Mouse (Mus musculus): ENCODE data around the gene Gdf7.

Gdf7 gene

DNA sequence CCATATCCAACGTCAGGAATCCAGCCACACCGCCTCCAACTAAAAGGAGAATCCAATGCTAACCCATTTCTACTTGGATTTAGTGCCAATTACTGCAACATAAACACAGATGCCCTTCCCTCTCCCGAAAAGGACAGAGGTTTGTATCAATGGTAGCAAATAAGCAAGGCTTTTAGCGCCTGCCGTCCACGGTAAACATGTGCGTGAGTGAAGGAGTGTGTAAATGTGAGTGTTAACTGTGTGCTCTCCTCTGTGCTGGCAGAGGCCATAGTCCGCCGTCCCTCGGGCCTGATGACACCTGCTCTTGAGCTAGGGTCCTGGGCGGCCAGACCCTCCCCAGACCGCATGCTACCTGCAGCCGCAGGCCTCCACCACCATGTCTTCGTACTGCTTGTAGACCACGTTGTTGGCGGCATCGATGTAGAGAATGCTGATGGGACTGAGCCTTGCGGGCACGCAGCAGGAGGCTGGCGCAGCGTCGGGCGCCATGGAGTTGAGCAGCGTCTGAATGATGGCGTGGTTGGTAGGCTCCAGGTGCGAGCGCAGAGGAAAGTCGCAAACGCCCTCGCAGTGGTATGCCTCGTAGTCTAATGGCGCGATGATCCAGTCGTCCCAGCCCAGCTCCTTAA is 4.1 kb downstream of the Gdf7 start:
- no peak for DNase-seq (ENCODE audit: low spot score in 2 of 2)

DNA sequence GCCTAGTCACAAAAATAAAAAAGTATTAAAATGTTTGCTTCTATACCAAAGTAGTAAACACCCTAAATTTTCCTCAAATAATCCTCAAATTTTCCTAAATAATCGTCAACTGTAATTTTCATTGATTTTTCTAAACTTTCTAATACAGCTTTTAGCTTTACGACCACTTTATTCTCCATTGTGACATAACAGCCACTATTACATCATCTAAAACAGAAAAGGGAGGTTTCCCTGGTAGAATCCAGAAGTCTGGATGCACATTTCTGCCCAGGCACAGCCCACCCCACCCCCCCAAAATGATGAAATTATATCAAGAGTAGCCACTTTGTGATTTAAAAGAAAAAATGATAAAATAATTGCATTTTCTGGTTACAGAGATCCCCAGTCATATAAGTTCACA is 5.6 kb downstream of the Gdf7 start:
- no peak for DNase-seq (ENCODE audit: low spot score in 2 of 2)

DNA sequence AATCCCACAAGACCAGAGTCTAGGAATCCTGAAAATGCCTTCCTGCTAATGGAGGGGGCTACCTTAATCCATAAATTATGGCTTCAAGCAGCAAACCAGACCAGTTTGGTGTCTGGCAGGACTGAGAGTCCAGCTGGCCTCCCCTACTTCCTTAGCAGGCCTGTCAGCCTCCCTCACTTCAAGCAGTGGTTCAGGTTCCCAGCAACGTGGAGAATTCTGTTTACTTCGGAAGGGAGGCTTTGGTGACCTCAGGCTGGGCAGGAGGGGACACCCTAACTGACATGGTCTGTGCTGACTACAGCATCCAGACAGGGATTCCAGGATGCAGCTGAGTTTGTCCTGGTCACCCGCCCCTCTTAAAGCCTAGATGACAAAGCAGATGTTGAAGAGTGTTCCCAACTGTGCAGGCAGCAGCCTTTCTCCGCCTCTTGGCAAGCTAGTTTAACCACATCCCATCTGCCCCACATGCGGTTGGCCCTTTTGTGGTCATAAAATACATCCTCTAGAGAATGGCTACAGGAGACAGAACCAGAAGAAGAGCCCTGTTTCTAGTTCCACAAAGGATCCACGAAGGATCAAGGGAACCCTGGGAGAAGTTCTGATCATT is 6.3 kb downstream of the Gdf7 start:
- no peak for DNase-seq (ENCODE audit: low spot score in 2 of 2)

DNA sequence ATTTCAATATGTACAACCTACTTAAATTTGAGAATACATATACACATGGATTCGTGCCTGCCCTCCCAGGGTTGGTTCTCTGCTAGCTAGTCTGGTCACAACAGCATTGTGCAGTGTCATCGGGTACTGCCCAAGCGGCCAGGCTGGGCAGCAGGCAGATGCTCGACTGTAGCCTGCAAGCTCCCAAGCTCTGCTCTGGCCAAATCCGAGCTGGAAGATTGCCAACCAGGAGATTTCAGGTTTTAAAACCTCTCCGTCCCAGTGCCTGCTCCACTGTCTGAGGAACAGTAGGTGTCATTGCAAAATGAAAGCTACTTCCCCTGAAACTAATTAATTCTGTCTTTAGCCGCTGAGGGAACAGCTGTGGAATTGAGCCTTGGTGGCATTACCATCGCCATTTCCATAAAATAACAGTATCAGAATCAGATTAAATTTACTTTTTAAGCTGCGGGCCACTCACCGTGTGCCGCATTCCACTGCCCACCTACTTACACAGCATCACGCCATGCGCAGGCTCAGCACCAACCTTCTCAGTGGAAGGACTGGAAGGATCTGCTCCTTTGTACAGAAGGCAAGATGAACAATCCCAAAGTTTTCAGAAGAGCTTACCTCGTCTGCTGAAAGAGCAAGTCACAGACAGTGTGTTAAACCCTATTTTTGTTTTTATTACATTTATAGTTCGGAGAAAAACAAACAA is 10.4 kb downstream of the Gdf7 start:
- DNase-seq (ENCODE audit: low spot score in 2 of 2): no peak

DNA sequence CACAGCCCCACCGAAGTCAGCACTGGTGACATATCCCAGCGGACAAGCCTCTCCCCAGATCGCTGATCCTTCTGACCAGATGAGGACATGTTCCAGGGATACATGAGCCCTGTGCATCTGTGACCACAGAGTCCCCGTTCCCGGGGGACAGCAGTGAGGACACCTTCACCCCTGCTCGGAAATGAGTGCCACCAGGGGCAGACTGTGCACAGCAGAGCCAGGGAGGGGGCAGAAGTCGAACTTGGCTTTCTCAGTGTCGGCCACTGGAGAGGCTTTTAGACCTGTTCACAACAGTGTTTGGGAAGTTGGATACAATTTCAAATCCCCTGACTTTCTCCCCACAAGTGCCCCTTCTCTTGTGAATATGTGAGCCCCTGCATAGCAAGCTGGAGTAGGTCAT is 12.3 kb downstream of the Gdf7 start:
- DNase-seq (ENCODE audit: low spot score in 2 of 2): no peak

DNA sequence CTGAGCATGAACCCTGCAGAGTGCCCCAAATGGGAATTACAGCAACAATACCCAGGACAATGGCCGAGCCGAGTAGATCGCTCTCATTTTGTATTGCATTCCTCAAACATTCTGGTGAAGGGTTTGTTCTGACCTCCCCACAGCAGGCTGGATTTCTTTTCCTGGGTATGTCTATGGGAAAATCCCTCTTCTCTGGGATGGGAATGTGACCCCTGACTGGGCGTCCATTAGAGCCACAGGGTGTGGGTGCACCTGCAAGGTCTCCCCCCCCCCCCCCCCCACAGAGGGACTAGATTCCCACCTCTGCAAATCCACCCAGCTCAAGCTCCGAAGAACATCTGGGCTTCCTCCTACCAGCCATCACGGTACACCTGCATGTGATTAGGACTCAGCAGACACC is 12.7 kb downstream of the Gdf7 start:
- no peak for DNase-seq (ENCODE audit: low spot score in 2 of 2)

DNA sequence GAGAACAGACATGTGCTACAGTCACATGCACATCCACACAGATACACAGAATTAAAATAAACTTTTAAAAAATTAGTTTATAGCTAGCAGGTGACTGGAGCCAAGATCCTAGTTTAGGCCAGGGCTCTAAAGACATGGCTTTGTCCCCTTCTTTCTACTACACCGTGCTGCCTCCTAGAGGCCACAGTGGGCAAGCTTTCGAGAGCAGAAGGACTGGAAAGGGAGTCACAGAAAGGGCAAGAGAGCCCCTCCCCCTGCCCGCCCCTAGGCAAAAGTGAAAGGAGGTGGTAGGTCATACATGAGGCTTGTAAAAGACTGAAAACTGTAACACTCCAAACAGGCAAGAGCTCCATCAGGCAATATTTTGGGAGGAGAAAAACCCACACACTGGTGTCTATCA is 13.8 kb downstream of the Gdf7 start:
- no peak for DNase-seq (ENCODE audit: low spot score in 2 of 2)

DNA sequence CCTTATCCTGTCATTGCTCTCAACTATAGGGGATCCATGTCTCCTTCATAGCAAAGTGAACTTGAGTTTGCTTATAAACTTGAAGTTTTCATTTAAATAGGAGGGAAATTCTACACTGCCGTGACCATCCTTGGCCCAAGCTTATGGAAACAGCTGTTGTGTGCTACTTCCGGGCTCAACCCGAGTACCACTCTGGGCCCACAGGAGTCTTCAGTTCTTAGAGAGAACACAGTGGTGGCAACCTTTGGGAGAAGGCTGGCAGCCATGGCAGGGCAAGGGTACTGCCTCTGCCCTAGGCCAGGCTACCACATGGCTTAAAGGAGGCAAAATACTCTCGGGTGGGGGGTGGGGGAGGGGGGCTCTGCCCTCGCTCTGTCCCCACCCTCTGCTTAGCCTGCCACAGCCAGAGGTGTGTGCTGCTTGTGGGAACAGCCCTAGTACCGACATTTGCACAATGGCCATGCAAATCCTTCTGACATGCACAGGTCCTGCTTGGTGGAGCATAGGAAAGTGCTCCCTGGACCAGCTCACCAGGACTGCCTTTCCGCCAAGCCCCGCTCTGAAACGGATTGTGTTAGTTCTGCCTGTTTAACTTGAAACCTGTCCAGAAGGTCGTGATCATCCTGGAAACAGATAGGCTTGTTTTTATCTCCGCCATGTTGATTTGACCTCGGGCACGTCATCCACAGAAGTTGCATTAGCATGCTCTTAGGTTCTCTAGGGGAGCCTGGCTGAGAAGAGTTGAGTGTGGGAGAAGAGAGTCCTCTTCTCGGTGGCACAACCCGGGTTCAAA is 20.3 kb downstream of the Gdf7 start:
- DNase-seq (ENCODE audit: low spot score in 2 of 2): no peak

DNA sequence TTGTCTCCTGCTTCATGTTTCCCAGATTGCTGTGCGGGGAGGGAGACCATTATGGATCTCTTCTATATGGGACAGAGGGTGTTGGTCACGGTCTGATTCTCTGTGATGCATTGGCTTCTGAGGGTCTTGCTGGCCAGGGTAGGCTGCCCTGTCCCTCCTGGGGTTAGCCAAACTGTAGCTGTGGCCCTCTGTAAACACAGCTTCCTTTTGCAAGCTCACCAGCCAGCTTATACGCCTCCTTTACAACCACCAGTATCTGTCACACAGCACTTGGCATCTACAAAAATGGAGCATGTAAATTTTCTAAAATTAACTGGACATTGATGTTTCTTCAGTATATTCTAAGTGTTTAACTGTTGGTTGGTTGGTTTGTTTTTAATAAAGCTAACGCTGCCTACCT is 26.3 kb downstream of the Gdf7 start:
- DNase-seq (ENCODE audit: low spot score in 2 of 2): no peak

DNA sequence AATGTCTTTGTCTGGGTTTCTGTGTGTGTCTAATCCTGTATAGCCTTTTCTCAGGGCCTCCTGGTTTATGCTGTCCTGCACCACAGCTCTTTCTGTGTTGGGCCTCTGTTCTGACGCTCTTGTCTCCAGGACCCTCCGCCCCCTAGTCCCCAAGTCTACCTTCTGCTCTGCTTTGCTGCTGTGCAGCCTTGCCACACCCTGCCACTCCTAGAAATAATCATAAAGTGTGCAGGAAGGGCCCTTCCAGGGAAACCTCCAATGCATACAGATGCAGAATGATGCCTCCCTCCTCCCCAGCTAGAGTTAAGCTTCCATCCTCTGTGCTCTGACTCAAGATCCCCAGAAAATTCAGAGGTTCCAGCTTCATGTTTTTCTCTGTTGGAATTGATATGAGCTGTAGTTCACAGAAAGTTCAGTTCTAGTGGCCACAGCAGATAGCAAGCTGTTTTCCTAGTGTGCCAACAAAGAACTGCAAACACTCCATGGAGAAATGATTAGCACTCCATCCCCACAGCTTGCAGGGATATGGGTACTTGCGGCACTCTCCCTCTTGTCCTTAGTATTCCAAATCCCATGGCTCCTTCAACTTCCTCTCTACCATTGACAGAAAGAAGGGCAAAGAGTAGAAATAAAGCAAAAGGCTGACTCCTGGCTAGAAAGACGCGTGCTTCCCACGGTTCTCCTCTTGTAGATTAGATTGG is 28.1 kb downstream of the Gdf7 start:
- DNase-seq (ENCODE audit: low spot score in 2 of 2): no peak

DNA sequence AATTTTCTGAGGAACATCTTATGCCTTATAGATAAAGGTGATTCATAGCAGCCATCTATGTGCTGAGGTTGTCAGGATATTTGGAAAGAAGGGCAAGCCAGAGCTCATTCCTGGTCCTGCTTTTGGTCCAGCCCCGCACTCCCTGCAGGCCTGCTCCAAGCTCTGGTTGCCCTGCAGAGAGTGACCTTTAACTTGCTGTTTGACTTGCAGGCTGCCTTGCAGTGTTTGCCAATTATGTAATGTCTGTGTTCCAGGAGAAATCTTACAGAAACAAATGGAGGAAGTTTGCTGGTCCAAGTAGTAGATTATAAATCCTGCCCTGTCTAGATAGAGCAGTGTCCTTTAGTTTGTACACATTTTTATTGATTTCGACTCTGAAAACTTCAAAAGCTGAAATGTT is 30.3 kb downstream of the Gdf7 start:
- no peak for DNase-seq (ENCODE audit: low spot score in 2 of 2)

DNA sequence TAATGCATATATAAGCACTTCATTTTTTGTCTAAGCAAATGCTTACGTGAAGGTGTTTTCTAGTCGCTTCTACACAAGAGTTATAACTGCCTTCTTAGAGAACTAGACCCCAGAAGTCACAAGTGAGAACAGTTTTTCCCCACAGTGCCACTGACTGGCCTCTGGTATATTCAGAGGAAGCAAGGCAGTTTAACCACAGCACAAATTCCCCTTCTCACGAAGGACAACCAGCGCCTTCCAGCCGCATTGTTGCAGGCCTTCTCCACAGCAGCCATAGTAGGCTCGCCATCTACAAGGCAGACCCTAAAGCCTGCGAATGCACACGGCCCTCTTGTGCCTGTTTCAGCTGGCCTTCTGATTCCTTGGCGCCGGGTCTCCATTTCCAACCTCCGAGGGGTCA is 32.1 kb downstream of the Gdf7 start:
- DNase-seq (ENCODE audit: low spot score in 2 of 2): no peak

DNA sequence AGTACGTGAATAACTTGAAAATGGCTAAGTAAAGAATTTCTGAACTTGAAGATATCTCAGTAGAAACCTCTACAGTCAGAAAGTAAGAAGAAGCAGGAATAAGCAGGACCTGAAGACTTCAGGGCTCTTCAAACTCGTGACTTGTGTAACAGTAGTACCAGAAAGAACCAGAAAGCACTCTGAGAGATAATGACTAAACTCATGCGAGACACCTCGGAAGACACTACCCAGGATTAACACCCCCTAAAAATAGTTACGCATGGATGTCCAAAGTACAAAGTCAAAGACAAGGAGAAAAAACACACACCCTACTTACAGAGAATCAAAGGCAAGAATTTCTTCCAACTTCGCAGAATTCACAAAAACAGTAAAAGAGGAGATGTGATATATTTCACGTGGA is 35.4 kb downstream of the Gdf7 start:
- no peak for DNase-seq (ENCODE audit: low spot score in 2 of 2)

DNA sequence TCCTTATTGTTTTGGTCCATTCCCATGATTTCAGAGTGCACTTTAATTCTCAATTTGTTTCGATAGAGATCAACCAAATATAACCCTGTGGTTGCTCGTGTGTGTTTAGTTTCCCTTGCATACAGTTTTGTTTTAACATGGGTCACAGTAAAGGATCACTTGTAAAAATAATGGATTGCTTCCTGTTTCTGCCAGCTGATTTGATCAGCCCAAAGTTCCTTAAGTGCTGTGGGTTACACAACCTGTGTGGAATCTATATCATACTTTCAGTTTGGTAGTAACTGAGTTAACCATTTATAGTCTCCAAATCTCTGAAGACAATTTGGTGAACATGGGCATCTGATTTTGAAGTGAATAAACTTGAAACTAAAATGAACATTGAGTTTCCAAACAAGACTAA is 41.5 kb downstream of the Gdf7 start:
- no peak for DNase-seq (ENCODE audit: low spot score in 2 of 2)

Data from right cerebral cortex, postnatal 36 days (tissue).